Mouse (Mus musculus) neural tube, embryonic 11.5 days (tissue): ENCODE data around the gene Pomc. TPM values are rescaled to one million over a fixed set of nuclear protein-coding genes. Genes with fewer than 3 reads are reported as not detected.

Experiments used
- ATAC-seq: fragments of 200-750 bp; cut with Nextera tagmentation; 2 replicates; pipeline ENCODE4 v1.8.0; 2017; ENCODE audit warnings: moderate number of reproducible peaks, mild to moderate bottlenecking, moderate TSS enrichment, moderate library complexity; ENCODE audit not compliant: insufficient read depth, low FRiP score, low TSS enrichment
- DNase-seq: peaks from one replicate; pipeline ENCODE4 v3.0.0-alpha.2; 2015; ENCODE audit warnings: low spot score
- H3K27ac ChIP-seq: fragments of 300-500 bp; sonication (generic); 2 replicates; pipeline ENCODE4 v1.5.1; 2014; ENCODE audit warnings: low read depth, mild to moderate bottlenecking, low read length
- H3K27me3 ChIP-seq: fragments of 300-500 bp; sonication (generic); 2 replicates; pipeline ENCODE4 v1.6.1; 2014; ENCODE audit warnings: mild to moderate bottlenecking, low read length, mixed read lengths; ENCODE audit not compliant: control insufficient read depth, insufficient read depth
- H3K36me3 ChIP-seq: fragments of 300-500 bp; sonication (generic); 2 replicates; pipeline ENCODE4 v1.6.1; 2014; ENCODE audit warnings: mild to moderate bottlenecking, low read length, moderate library complexity, mixed read lengths; ENCODE audit not compliant: control insufficient read depth, insufficient read depth
- H3K4me1 ChIP-seq: fragments of 300-500 bp; sonication (generic); 2 replicates; pipeline ENCODE4 v1.6.1; 2014; ENCODE audit warnings: low read length, mixed read lengths; ENCODE audit not compliant: control insufficient read depth, insufficient read depth
- H3K4me2 ChIP-seq: fragments of 300-500 bp; sonication (generic); 2 replicates; pipeline ENCODE4 v1.6.1; 2014; ENCODE audit warnings: low read depth, mild to moderate bottlenecking, moderate library complexity
- H3K4me3 ChIP-seq: fragments of 300-500 bp; sonication (generic); 2 replicates; pipeline ENCODE4 v1.5.1; 2014; ENCODE audit warnings: low read depth, low read length
- H3K9ac ChIP-seq: fragments of 300-500 bp; sonication (generic); 2 replicates; pipeline ENCODE4 v1.6.1; 2014; ENCODE audit warnings: mild to moderate bottlenecking, low read length
- H3K9me3 ChIP-seq: fragments of 300-500 bp; sonication (generic); 2 replicates; pipeline ENCODE4 v1.6.1; 2016; ENCODE audit warnings: low read length; ENCODE audit not compliant: control insufficient read depth
- WGBS: fragments of 180-500 bp; shearing (Covaris S2); extraction: QIAGEN DNeasy Blood & Tissue Kit; methylation state at CpG from one replicate; pipeline ENCODE4 v1.1.7; 2014; 5-methylcytosine and 5-hydroxymethylcytosine counted together
- polyA plus RNA-seq: library from polyadenylated mRNA; unstranded; fragments of >200 nt; fragmentation: Nextera tagmentation; extraction: Ambion mirVana; gene quantifications from 2 replicates; pipeline ENCODE4 v1.2.1, GENCODE M21; 2014

Pomc gene
- polyA plus RNA-seq, 1 experiment from 2014 or later = 3.8 TPM

DNA sequence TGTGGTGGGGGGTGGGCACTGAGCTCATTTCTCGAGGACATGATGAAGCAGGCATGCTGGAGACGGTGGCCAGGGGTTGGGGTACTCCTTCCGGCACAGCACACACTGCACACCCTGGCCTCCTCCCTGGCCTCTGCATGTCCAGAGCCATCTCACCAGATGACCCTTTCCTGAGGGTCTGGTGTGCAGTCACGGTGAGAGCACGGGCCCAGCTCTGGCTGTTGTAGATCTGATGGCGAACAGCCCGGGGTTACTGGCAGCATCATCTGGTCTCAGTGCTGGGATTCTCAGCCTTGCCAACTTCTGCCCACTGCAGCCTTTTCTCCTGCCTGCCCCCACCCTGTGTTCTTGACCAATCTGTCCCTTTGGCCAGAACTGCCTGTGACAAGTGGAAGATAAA is 51.3 kb downstream of the Pomc start:
- 78% methylated on average over 7 of the region's 7 CpGs for WGBS
- H3K9ac ChIP-seq = no peak overlapping the region

DNA sequence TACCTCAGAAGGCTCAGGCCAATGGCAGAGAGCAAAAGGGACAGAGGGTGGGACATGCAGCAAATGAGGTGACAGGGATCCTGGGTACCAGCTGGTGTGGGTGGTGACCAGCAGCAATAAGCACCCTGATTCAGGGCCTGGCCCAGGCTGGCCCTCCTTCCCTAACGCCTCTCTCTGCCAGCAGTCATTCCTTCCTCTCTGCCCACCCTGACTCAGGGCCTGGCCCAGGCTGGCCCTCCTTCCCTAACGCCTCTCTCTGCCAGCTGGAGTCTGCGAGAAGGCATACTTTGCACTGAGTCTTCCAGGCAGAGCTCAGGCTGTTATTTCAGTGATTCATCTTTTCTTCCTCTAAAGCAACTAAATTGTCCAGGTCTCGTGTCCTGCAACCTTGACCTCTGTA is 52.4 kb downstream of the Pomc start:
- no peaks in the 10 kb centered on the region for H3K9me3 ChIP-seq

More for the DNA sequence above, 51.3 kb downstream of the Pomc start:
- H3K27ac ChIP-seq = no peak overlapping the region
- H3K9me3 ChIP-seq = no peaks in the 10 kb centered on the region
- H3K4me2 ChIP-seq = no peak overlapping the region
- H3K4me3 ChIP-seq = no peak overlapping the region
- no peaks in the 10 kb centered on the region for H3K27me3 ChIP-seq
- 0 out of 2 replicates have a peak, but pooled peaks cover 4% of the 10 kb centered on the region for H3K4me1 ChIP-seq
- no peak for ATAC-seq
- DNase-seq = no peak
- no peaks in the 10 kb centered on the region for H3K36me3 ChIP-seq

DNA sequence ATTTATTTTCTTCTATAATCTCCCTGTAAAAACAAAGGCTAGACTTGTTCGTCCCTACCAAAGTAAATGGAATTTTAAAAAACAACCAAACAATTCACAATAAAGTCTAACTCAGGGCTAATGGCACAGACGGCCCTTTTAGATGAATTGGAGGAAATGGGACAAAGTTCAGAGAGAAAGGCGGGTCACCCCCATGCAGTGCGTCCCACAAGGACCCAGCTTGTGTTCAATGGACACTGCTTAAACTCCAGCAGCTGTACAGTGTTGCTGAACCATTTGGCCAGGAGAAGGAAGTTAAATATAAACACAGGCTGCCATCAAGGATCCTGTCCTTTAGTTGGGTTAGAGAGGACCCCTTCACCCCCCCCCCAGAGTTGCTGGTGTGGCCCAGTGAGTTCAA is 53.0 kb downstream of the Pomc start:
- Histone ChIP-seq H3K4me1 (0 out of 2 replicates have a peak, but pooled peaks cover 4% of the 10 kb centered on the region), H3K36me3 (no peaks in the 10 kb centered on the region), H3K27me3 (no peaks in the 10 kb centered on the region), H3K27ac (no peak overlapping the region), H3K4me3 (no peak overlapping the region), H3K9me3 (no peaks in the 10 kb centered on the region), H3K9ac (no peak overlapping the region), H3K4me2 (no peak overlapping the region)
- 48% methylated on average over 4 of the region's 4 CpGs for WGBS
- DNase-seq (no peak), ATAC-seq (no peak)

More for the DNA sequence above, 52.4 kb downstream of the Pomc start:
- H3K27ac ChIP-seq = no peak overlapping the region; the same call in 1 of the 2 replicates
- H3K9ac ChIP-seq = no peak overlapping the region
- WGBS = 35% methylated on average over 4 of the region's 4 CpGs
- H3K27me3 ChIP-seq = no peaks in the 10 kb centered on the region
- ATAC-seq (no peak), DNase-seq (no peak)
- H3K4me3 ChIP-seq = no peak overlapping the region
- H3K4me2 ChIP-seq = no peak overlapping the region
- H3K4me1 ChIP-seq = 0 out of 2 replicates have a peak, but pooled peaks cover 4% of the 10 kb centered on the region
- no peaks in the 10 kb centered on the region for H3K36me3 ChIP-seq

DNA sequence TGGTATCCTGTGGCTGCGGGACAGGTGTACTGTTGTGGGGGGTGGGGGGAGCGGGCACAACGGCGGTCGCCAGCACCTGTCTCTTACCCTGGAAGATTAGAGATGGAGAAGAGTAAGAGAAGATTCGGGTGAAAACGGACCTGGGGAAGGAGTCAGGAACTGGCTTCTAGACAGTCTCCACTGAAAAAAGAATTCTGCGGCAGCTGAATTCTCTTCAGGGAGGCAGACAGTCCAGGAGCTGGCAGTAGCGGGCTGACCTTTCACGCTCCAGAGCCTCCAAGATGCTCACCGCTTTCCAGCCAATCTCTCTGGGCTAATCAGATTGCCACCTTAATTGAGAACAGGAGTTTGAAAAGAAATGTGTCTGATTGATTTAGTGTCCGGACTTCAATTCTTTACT is 54.0 kb downstream of the Pomc start:
- Histone ChIP-seq H3K4me2 (no peak overlapping the region; the same call in 1 of the 2 replicates), H3K4me1 (0 out of 2 replicates have a peak, but pooled peaks cover 4% of the 10 kb centered on the region), H3K9ac (no peak overlapping the region), H3K27ac (no peak overlapping the region), H3K9me3 (no peaks in the 10 kb centered on the region), H3K27me3 (no peaks in the 10 kb centered on the region), H3K4me3 (no peak overlapping the region), H3K36me3 (no peaks in the 10 kb centered on the region)
- no peak for DNase-seq
- WGBS = 53% methylated on average over 12 of the region's 12 CpGs
- ATAC-seq = no peak; the same call in 1 of the 2 replicates

Other genes starting within 250 kb of the Pomc start
- 88.6 and 102 TPM in 2 replicates for gene Dnmt3a, start 148.9 kb upstream of the Pomc start, polyA plus RNA-seq
- 14.1 and 17.5 TPM in 2 replicates for gene Efr3b, start 84.0 kb downstream of the Pomc start, polyA plus RNA-seq
- gene Dnajc27, start 127.6 kb downstream of the Pomc start, polyA plus RNA-seq = 11.0 and 11.6 TPM in 2 replicates
- gene Adcy3, start 178.2 kb downstream of the Pomc start, polyA plus RNA-seq = 4.1 and 5.8 TPM in 2 replicates